18 mouse cellular contexts compared by ENCODE assay signal in the genomic region with DNA sequence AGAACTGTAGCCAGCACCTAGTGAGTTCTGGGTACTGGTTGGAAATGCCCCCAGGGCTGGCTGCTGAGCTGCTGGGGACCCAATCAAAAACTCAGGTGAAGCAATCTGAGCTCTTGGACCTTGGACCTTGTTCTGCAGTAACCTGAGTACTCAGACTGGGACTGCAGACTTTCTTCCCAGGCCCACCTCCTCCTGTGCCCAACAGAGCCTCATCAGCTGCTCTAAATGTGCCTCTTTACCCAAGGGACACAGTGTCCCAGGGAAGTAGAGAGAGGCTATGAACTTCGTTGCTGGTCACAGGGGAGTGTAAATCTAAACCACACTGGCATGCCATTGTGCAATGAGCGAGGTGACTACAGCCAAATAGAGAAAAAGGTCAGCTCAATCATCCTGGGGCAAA.
DNase-seq lines count a peak whose midpoint lies in the region; ATAC-seq lines count a peak whose summit lies in the region.
"Had no signal": no experiment of that assay in that cellular context is flagged by ENCODE, and none has a peak within 500 bp of the region (broad histone marks: within the 10 kb centered on the region; RNA-seq: fewer than 3 reads in every experiment).

No protein-coding gene starts in this region.

- 0 out of 2 replicates have a peak, but pooled peaks have one; percentile 42 for ATAC-seq in kidney, embryonic 15.5 days (replicated peaks; ENCODE audit: low FRiP score)
- peak; percentile 87 for ATAC-seq in liver, embryonic 16.5 days (ENCODE audit: low read depth)
- ATAC-seq: CD4-positive, CD25-positive, alpha-beta regulatory T cell, adult 4 months; midbrain, embryonic 13.5 days; Patski had no signal

- WGBS in kidney, embryonic 15.5 days = 36% methylated on average over 2 of the region's 2 CpGs
- 15% methylated on average over 2 of the region's 2 CpGs for WGBS in liver, embryonic 16.5 days (ENCODE audit: insufficient replicate concordance)

- H3K9me3 ChIP-seq in kidney, embryonic 15.5 days (replicated peaks) = no peaks in the 10 kb centered on the region
- H3K9me3 ChIP-seq in liver, embryonic 16.5 days (replicated peaks; ENCODE audit: control insufficient read depth, low read length) = no peaks in the 10 kb centered on the region
- H3K9me3 ChIP-seq: embryonic facial prominence, embryonic 12.5 days; midbrain, embryonic 13.5 days; neural tube, embryonic 12.5 days had no signal

- H3K4me1 ChIP-seq in kidney, embryonic 15.5 days = peaks cover 25% of the 10 kb centered on the region
- no peaks in the 10 kb centered on the region for H3K4me1 ChIP-seq in liver, embryonic 16.5 days (ENCODE audit: control insufficient read depth, low read depth, low read length)

- no peak overlapping the region for H3K9ac ChIP-seq in kidney, embryonic 15.5 days
- no peak overlapping the region for H3K9ac ChIP-seq in liver, embryonic 16.5 days (ENCODE audit: low read depth, low read length)
- H3K9ac ChIP-seq: embryonic facial prominence, embryonic 12.5 days; midbrain, embryonic 13.5 days; neural tube, embryonic 12.5 days had no signal

- H3K4me2 ChIP-seq in kidney, embryonic 15.5 days = no peak overlapping the region
- H3K4me2 ChIP-seq in liver, embryonic 16.5 days (ENCODE audit: low read depth, low read length) = no peak overlapping the region
- H3K4me2 ChIP-seq: embryonic facial prominence, embryonic 12.5 days; midbrain, embryonic 13.5 days; neural tube, embryonic 12.5 days had no signal

- H3K27me3 ChIP-seq in kidney, embryonic 15.5 days = no peaks in the 10 kb centered on the region
- H3K27me3 ChIP-seq in liver, embryonic 16.5 days (ENCODE audit: control insufficient read depth, insufficient read depth, low read depth, low read length) = no peaks in the 10 kb centered on the region
- H3K27me3 ChIP-seq: embryonic facial prominence, embryonic 12.5 days; midbrain, embryonic 13.5 days; neural tube, embryonic 12.5 days; Patski had no signal

- H3K4me3 ChIP-seq in kidney, embryonic 15.5 days (replicated peaks) = no peak overlapping the region
- no peak overlapping the region for H3K4me3 ChIP-seq in liver, embryonic 16.5 days (ENCODE audit: low read depth, low read length)
- H3K4me3 ChIP-seq: embryonic facial prominence, embryonic 12.5 days; layer of hippocampus, adult 2 months; midbrain, embryonic 13.5 days; neural tube, embryonic 12.5 days had no signal

- DNase-seq in gastrocnemius, adult 18-20 months (ENCODE audit: low spot score) = peak; percentile 74
- DNase-seq in gastrocnemius, postnatal 10 days = no peak
- DNase-seq in NIH3T3 (ENCODE audit: low read depth) = peak; percentile 41
- DNase-seq in thymus, postnatal 25 days = no peak
- DNase-seq in cerebellum, adult 11-12 months = no peak
- no peak for DNase-seq in left cerebral cortex, adult 11 months (ENCODE audit: low spot score)
- DNase-seq: cerebellum, adult 8-10 months; lung, postnatal 14 days; retina, postnatal 1 day; thymus, postnatal 4 days had no signal

- H3K36me3 ChIP-seq in kidney, embryonic 15.5 days = no peaks in the 10 kb centered on the region
- H3K36me3 ChIP-seq in liver, embryonic 16.5 days (ENCODE audit: control insufficient read depth, insufficient read depth) = no peaks in the 10 kb centered on the region
- H3K36me3 ChIP-seq: embryonic facial prominence, embryonic 12.5 days; midbrain, embryonic 13.5 days; neural tube, embryonic 12.5 days had no signal

- peak overlapping the region; percentile 18; the same call in 1 of the 2 replicates for H3K27ac ChIP-seq in kidney, embryonic 15.5 days
- no peak overlapping the region for H3K27ac ChIP-seq in liver, embryonic 16.5 days (ENCODE audit: low read length)
- H3K27ac ChIP-seq: embryonic facial prominence, embryonic 12.5 days; layer of hippocampus, adult 2 months; neural tube, embryonic 12.5 days had no signal

Comparison
In these comparisons a context has a peak if more than half of its experiments do, and no peak if none do; other contexts are left out.
1. DNase-seq: peak in gastrocnemius, adult 18-20 months (single experiment) and NIH3T3 (single experiment); none in gastrocnemius, postnatal 10 days (single experiment), thymus, postnatal 25 days (single experiment), cerebellum, adult 11-12 months (single experiment) and left cerebral cortex, adult 11 months (single experiment).